Mouse (Mus musculus): ENCODE measurements around the gene Rhox8.

- TF ChIP-seq POLR2A (IDR thresholded peaks at IDR 0.05; ENCODE audit: borderline replicate concordance, extremely low read depth, low read depth, low read length) (no peak), CTCF (IDR thresholded peaks at IDR 0.05; ENCODE audit: insufficient read depth, low read length) (no peak)
Measured at GRCm38 (mm10) chrX:37903727-37904126, 25.0 kb upstream of the Rhox8 start.
